Mouse (Mus musculus): Measurements from ENCODE around the gene Fbxw2. TPM values are rescaled to one million over a fixed set of nuclear protein-coding genes. Genes with fewer than 3 reads are reported as not detected.

Fbxw2 gene
- 70.7 and 73.7 TPM in 2 replicates for polyA plus RNA-seq (2015; fragmentation: Nextera tagmentation; extraction: Ambion mirVana)

DNA sequence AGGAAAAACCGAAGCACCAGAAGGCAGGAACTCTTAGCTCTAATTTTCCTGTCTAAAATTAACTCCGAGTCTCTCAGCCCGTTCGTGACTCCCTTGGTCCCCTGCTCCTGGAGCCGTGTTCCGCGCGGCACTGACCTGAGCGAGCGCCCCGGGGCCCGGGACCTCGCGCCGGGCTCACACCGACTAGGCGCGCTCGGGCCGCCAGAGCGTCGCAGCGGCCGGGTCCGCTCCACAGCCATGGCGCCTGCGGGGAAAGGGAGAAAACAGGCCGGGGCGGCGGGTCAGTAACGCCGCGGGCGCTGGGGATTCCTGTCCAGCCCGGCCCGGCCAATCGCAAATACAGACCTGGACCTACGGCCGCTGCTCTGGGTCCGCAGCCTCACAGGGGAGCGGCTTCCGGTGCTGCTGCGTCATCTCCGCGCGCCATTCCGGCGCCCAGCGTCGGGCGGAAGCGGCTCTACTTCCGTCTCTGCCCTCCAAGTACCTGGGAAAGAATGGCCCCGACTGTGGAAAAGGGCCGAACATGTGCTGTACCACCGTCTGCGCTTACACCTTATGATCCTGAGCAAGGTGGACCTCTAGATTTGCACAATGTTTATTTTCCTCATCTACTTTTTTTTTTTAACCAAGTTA is at the start of gene Fbxw2:
Gene Fbxw2 (minus strand): TSS at position 485 of the 633 bp plus-strand sequence.

DNA sequence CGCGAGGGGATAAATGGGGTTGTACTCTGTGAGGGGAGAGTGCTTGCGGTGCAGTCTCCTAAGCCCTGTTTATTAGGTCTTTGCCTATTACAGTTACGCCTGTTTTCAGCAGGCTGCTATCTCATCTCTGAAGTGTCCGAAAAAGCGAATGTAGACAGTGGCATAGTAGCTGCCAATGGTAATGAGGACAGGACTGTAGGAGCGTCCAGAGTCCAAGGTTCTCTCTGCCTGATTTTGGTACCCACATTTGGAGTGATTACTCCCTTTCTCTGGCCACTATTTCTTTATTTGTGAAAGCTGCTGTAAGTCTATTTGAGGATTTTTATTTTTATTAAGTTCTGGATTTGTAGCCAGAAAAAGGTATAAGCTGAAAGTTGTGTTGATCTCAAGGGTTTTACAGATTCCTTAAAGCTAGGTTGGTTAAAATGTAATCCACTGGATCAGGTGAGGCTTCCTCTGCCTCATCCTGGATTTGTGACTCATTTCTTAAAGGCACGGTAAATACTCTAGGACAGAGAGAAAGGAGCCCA is 48.8 kb upstream of the Fbxw2 start, which contains the start of gene Psmd5:
Gene Psmd5 (minus strand): TSS at position 153 of the 530 bp plus-strand sequence.

GRCm38 (mm10) chr2:34874271-34874670 is 48.2 kb upstream of the Fbxw2 start, which contains the start of gene Cutal:
TSS of gene Cutal (plus strand) at chr2:34874396.

GRCm38 (mm10) chr2:34832766-34833457 is 6.8 kb upstream of the Fbxw2 start, which contains the start of gene Gm34653:
TSS of gene Gm34653 (plus strand) at chr2:34833007.

DNA sequence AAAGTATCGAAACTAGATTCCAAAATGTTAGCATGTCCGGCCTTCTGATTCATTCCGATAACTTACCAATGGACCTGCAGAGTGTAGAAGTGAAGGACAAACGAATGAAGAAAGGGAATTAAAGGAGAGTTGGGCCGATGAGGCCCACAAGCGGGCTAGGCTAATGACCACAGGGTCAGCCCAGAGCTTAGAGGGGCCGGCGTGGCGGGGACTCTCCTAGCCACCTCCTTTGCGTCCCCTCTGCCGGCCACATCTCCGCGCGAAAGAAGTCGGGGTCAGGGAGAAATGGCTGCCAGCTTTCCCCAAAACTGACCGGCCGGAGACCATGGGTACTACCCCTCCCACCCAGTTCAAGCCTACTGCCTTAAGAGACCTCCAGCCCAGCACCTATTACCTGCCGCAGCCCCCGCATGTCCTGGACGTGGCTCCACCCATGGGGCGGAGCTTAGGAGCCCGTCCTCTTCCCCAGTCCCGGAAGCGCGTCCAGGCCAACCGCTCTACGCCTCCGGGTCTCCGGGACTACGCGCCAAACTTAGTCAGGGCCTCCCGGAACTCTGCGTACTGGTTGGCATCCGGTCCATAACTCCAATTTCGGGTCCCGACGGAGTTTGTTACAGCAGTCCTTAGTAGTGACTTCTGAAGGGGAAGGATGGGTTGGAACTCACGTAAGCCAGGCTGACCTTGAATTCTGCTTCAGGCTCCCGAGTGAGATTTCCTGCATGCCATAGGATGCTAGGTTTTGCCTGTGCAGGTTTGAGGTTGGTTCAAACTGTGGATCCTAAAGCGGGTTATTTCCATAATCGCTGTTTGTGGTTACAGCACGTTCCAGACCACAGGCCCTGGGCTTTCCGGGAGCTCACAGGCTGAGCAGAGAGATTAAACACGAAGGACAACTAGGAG is 26.5 kb downstream of the Fbxw2 start, which contains the start of gene Rabepk:
Gene Rabepk (minus strand): TSS at position 556 of the 900 bp plus-strand sequence.

DNA sequence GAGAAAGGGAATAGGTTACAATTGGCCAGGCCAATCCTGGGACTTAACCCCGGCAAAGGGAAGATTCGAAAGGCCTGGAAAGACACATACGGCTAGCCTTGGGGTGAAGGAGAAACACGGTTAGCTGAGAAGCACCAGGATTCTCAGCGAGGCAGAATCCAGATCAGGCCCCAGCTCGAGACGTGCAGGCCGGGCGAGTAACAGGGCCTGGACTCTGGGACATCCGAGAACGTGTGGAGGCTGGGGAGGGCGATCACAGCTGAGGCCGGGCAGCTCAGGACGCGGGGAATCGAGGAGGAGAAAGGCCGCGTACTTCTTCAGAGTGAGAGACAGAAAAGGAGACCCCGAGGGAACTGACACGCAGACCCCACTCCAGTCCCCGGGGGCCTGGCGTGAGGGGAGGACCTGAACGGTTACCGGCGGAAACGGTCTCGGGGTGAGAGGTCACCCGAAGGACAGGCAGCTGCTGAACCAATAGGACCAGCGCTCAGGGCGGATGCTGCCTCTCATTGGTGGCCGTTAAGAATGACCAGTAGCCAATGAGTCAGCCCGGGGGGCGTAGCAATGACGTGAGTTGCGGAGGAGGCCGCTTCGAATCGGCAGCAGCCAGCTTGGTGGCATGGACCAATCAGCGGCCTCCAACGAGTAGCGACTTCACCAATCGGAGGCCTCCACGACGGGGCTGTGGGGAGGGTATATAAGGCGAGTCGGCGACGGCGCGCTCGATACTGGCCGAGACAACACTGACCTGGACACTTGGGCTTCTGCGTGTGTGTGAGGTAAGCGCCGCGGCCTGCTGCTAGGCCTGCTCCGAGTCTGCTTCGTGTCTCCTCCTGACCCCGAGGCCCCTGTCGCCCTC is 54.5 kb downstream of the Fbxw2 start, which contains the start of gene Hspa5:
Gene Hspa5 (plus strand): TSS at position 603 of the 859 bp plus-strand sequence.

GRCm38 (mm10) chr2:34754551-34755358 is 71.4 kb downstream of the Fbxw2 start, which contains the start of gene Gapvd1:
TSS of gene Gapvd1 (minus strand) at chr2:34755232.

Other genes with a start within 250 kb of the Fbxw2 start
- 43.5 and 52.2 TPM in 2 replicates for gene Gapvd1, start 71.1 kb downstream of the Fbxw2 start, polyA plus RNA-seq (2015; fragmentation: Nextera tagmentation; extraction: Ambion mirVana)
- gene Hspa5, start 54.3 kb downstream of the Fbxw2 start, polyA plus RNA-seq (2015; fragmentation: Nextera tagmentation; extraction: Ambion mirVana), result 360 and 429 TPM in 2 replicates
- 22.1 and 22.5 TPM in 2 replicates for gene Rabepk, start 26.4 kb downstream of the Fbxw2 start, polyA plus RNA-seq (2015; fragmentation: Nextera tagmentation; extraction: Ambion mirVana)
- not detected in 2 replicates for gene Gm34653, start 6.7 kb upstream of the Fbxw2 start, polyA plus RNA-seq (2015; fragmentation: Nextera tagmentation; extraction: Ambion mirVana)
- 0.33 and 0.70 TPM in 2 replicates for gene Cutal, start 48.1 kb upstream of the Fbxw2 start, polyA plus RNA-seq (2015; fragmentation: Nextera tagmentation; extraction: Ambion mirVana)
- gene Psmd5, start 48.7 kb upstream of the Fbxw2 start, polyA plus RNA-seq (2015; fragmentation: Nextera tagmentation; extraction: Ambion mirVana), result 53.1 and 53.3 TPM in 2 replicates
- gene Phf19, start 87.7 kb upstream of the Fbxw2 start, polyA plus RNA-seq (2015; fragmentation: Nextera tagmentation; extraction: Ambion mirVana), result 2.3 and 4.1 TPM in 2 replicates
- 0.76 and 1.2 TPM in 2 replicates for gene Traf1, start 135.5 kb upstream of the Fbxw2 start, polyA plus RNA-seq (2015; fragmentation: Nextera tagmentation; extraction: Ambion mirVana)
- gene Hc, start 235.1 kb upstream of the Fbxw2 start, polyA plus RNA-seq (2015; fragmentation: Nextera tagmentation; extraction: Ambion mirVana), result 0.17 and 0.26 TPM in 2 replicates

Measured in urinary bladder, postnatal 0 days (tissue).